In the genomic region with DNA sequence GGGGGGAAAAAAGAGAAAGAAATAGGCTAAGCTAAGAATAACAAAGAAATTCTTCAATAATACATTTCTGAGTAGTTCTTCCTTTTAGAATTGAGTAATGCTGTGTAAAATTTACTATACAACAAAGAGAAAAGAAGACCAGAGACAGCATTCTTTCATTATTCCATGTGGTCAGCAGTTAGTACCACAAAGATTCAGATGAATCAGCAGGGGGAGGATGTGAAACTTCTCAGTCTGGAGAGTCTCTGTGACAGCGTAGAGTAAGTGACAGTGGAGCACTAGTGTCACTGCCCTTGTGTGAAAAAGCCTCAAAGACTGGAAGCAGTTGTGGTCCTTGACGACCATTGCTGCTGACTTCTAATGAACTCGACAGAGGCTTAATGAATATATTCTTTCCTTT, we compare ENCODE assay signal across 1 mouse cellular context.
TF ChIP-seq lines count a peak whose summit lies in the region.

No protein-coding gene starts in this region.

TF ChIP-seq in CH12.LX, 34 proteins besides CTCF, POLR2A, EP300 and RAD21:
- TF ChIP-seq POLR2AphosphoS2 (IDR thresholded peaks at IDR 0.05; ENCODE audit: low read depth, low read length) (no peak), ZNF384 (IDR thresholded peaks at IDR 0.05; ENCODE audit: low read depth, low read length) (peak; percentile 37; the same call in 1 of the 2 replicates), JUN (IDR thresholded peaks at IDR 0.05; ENCODE audit: insufficient read depth, low read depth, low read length) (peak; percentile 54; the same call in 1 of the 2 replicates), USF1 (IDR thresholded peaks at IDR 0.05; ENCODE audit: low read depth, low read length) (no peak), NELFE (IDR thresholded peaks at IDR 0.05; ENCODE audit: low read depth, low read length) (no peak), ELF1 (IDR thresholded peaks at IDR 0.05; ENCODE audit: low read depth, low read length) (no peak), ZC3H11A (IDR thresholded peaks at IDR 0.05; ENCODE audit: low read depth, low read length) (no peak), TCF12 (IDR thresholded peaks at IDR 0.05; ENCODE audit: low read depth, low read length) (0 out of 2 replicates have a peak, but pooled peaks have one; percentile 23), JUND (conservative IDR thresholded peaks at IDR 0.05; ENCODE audit: low read depth, low read length) (peak; percentile 76; the same call in 1 of the 2 replicates), MXI1 (IDR thresholded peaks at IDR 0.05; ENCODE audit: low read depth, low read length) (no peak), HCFC1 (IDR thresholded peaks at IDR 0.05; ENCODE audit: low read depth, low read length) (no peak), MEF2A (IDR thresholded peaks at IDR 0.05; ENCODE audit: borderline replicate concordance, low read depth, low read length) (no peak), ETS1 (conservative IDR thresholded peaks at IDR 0.05; ENCODE audit: low read depth, low read length) (peak; percentile 43), PAX5 (IDR thresholded peaks at IDR 0.05; ENCODE audit: low read length) (no peak), MAX (IDR thresholded peaks at IDR 0.05; ENCODE audit: low read length) (no peak), MAFK (IDR thresholded peaks at IDR 0.05; ENCODE audit: insufficient replicate concordance, low read length) (peak; percentile 89), E2F4 (IDR thresholded peaks at IDR 0.05; ENCODE audit: insufficient replicate concordance, low read depth, low read length) (no peak), IRF4 (IDR thresholded peaks at IDR 0.05; ENCODE audit: low read depth, low read length) (peak; percentile 93), CHD1 (IDR thresholded peaks at IDR 0.05; ENCODE audit: low read depth, low read length) (no peak), BHLHE40 (IDR thresholded peaks at IDR 0.05; ENCODE audit: low read depth, low read length) (peak; percentile 44; the same call in 1 of the 2 replicates), RCOR1 (conservative IDR thresholded peaks at IDR 0.05; ENCODE audit: low read depth, low read length) (0 out of 2 replicates have a peak, but pooled peaks have one; percentile 48), GABPA (IDR thresholded peaks at IDR 0.05; ENCODE audit: insufficient replicate concordance, low read depth, low read length) (no peak), ZMIZ1 (IDR thresholded peaks at IDR 0.05; ENCODE audit: low read depth, low read length) (no peak), SIN3A (IDR thresholded peaks at IDR 0.05; ENCODE audit: low read length) (peak; percentile 59; the same call in 1 of the 2 replicates), MAZ (IDR thresholded peaks at IDR 0.05; ENCODE audit: low read depth, low read length) (no peak), MYC (IDR thresholded peaks at IDR 0.05; ENCODE audit: low read depth, low read length) (0 out of 2 replicates have a peak, but pooled peaks have one; percentile 46)
